Mouse (Mus musculus) testis, adult 2 months (tissue): Measurements from ENCODE around the gene Cyp1a2.

Source experiments
- CTCF ChIP-seq: fragments of 200-500 bp; IDR thresholded peaks from 2 replicates; pipeline ENCODE4 v1.5.1; 2012; ENCODE audit warnings: low read depth, mild to moderate bottlenecking, inconsistent platforms, low read length, moderate library complexity; ENCODE audit not compliant: control insufficient read depth, insufficient read depth, insufficient replicate concordance
- POLR2A ChIP-seq: fragments of 200-500 bp; IDR thresholded peaks from 2 replicates; pipeline ENCODE4 v1.6.1; 2012; ENCODE audit warnings: low read depth, mild to moderate bottlenecking, inconsistent platforms, low read length, moderate library complexity; ENCODE audit not compliant: control insufficient read depth

DNA sequence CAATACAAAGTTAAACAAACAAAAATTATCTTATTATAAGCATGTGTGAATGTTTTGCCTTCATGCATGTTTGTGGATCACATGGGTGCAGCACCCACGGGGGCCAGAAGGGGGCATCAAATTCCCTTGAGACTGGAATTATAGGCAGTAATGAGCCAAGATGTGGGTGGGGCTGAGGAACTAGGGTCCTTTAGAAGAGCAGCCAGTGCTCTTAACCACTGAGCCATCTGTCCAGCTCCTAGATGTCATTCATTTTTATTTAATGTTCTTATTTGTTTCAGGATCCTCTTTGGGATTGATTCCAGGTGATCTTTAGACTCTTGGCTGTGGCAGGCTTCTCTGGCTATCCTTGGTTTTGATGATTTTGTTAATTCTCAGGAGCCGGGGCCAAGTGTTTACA, 4.7 kb upstream of the Cyp1a2 start:
- peak; percentile 19; the same call in 1 of the 2 replicates for TF ChIP-seq CTCF
- TF ChIP-seq POLR2A = no peak
